Mouse (Mus musculus) cerebellum, adult 8-10 months (tissue): ENCODE measurements around the gene Adcyap1r1.

Experiments
- DNase-seq: peaks from one replicate; pipeline ENCODE4 v3.0.0; 2022

The Adcyap1r1 gene

GRCm38 (mm10) chr6:55504797-55505488 is 53.2 kb downstream of the Adcyap1r1 start:
- DNase-seq, result peak; percentile 69

- DNase-seq, result no peak
Observed at GRCm38 (mm10) chr6:55506519-55506918, 54.7 kb downstream of the Adcyap1r1 start.

DNA sequence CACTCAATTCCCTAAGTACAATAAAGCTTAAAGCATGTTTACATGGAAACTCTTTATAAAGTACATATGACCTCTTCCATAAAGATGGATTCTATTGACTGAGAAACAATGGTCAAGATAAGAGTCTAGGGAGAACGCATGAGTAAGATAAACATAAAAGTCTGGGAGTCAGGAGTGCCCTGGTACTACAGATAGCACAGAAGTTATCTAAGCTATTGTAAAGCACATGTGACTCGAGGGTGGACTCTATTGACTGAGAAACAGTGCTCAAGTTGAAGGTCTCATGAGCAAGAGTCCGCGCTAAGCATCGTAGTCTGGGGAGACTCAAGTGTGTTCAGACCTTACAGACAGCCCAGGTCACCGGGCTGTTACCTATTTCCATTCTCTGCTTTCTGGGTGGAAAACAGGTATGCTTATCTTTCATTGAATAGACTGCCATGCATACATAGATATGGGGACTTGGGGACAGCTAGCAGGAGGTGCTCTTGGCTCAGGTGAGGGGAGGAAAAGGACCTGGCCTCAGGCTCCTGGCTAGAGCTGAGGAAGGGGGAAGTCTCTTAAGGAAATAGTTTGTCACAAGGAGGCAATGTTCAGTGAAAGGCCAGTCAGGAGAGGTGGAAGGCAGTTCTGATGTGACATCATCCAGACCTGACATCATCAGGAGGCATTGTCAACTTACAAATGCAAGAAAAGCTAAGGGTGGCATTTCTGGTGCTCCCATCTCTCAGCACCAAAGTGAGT is 57.5 kb downstream of the Adcyap1r1 start:
- DNase-seq, result no peak

DNA sequence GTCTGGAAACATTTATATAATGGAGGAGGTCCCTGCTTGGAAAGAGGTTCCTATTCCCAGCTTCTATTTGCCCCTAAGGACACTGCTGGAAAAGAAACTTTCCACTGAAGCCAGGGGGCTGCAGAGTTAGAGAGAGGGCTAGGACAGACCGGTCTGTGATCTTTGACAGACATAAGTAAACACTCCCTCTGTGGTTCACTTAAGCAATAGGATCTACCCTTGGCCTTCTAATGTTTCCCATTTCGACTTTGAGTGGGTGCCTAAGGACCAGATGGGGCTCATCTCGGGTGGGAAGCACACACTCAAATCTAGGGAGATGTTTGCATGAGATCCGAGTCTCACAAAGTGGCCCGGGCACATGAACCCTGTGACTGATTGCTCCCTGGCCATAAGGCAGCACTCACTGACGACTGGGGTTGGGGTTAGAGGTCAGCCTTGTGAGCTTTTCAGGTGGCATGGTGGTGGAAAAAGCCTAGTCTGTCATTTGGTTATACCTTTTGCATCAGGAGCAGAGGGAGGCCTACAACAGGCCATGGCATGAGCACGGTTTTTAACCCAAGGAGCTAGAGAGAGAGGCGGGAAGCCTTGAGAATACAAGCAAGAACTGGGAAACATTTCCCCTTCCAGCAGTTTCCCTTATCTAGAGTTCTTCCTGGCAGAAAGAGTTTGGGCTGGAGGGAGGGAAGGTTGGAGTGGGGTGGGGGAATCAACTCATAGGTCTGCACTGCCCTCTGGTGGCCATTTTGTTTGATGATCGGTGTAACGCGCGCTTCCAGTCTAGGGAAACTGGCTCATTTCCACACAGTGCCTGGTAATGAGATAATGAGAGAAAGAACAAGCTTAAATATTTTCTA is 59.7 kb downstream of the Adcyap1r1 start:
- peak; percentile 72 for DNase-seq

DNA sequence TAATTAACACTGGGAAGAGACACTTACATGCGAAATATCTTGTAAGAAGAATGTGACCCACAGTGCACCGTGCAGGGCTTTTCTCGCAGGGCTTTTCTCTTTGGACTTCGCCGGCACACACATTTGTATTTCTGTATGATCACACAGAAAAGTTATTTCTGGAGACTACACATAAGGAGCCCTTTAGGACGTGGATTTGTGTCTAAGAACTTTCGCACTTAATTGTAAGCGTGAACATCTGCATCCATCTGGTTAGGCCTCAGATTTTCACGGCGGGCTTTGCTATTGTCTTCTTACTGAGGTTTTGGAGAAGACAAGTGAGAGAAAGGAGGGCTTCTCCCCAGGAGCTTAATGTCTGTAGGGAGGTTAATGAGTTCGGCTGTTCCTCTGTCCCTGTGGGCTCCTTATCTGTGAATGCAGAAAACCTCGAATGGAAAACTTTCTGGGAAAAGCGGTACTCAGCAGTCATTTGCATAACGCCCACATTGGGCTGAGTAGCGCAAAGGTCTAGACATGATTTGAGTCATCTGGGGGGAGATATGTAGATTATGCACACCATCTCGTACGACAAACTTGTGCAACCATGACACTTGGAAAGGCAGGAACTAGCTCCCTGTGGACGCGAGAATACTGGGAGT is 60.4 kb downstream of the Adcyap1r1 start:
- DNase-seq, result no peak

DNA sequence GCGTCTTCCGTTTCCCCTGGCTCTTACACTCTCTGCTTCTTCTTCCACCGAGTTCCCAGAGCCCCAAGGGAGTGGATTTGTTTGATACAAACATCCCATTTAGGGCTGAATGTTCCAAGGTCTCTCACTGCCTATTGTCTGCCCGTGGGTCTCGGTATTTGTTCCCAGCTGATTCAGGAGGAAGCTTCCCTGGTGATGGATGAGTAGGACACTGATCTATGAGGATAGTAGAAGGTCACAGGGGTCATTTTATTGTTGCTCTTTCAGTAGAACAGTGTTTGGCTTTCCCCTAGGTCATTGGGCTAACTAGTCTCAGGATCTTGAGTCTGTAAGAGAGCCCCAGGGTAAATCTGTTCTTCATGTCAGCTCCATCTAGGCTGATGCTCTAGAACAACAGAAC is 61.7 kb downstream of the Adcyap1r1 start:
- no peak for DNase-seq

- DNase-seq, result peak; percentile 84
Observed at GRCm38 (mm10) chr6:55519605-55520201, 67.9 kb downstream of the Adcyap1r1 start.

DNA sequence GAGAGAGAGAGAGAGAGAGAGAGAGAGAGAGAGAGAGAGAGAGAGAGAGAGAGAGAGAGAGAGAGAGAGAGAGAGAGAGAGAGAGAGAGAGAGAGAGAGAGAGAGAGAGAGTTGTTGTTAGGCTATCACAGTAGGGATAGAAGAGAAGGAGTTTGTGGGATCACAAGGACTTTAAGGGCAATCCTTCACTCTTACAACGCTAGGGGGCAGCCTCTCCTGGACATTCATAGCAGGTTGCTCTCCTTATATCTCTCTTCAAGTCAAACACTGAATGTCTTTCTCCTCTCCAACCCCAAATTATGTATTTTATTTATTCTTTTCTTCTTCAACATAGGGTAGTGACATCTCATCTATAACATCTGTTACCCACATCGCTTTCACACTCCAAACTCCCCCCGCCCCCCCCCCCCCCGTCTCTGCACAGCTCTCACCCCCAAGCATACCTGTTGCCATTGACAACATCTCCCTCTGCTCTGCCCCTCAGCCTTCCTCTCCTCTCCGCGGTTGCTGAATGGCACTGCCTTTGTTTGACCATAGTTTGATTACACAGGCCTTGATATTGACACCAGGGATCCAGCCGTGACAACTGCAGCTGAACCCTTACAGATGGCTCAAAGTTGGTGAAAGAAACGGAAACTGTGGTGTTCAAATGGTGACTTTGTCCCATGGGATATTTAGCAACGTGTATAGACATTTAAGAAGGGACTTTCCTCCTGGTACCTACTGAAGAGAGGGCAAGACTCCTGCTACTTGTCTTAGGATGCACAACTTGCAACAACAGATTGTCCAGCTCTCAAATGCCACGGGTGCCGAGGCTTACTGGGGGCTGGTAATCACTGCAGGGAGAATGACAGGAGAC is 68.7 kb downstream of the Adcyap1r1 start:
- peak; percentile 54 for DNase-seq

GRCm38 (mm10) chr6:55536469-55536868 is 84.7 kb downstream of the Adcyap1r1 start:
- DNase-seq, result no peak

DNA sequence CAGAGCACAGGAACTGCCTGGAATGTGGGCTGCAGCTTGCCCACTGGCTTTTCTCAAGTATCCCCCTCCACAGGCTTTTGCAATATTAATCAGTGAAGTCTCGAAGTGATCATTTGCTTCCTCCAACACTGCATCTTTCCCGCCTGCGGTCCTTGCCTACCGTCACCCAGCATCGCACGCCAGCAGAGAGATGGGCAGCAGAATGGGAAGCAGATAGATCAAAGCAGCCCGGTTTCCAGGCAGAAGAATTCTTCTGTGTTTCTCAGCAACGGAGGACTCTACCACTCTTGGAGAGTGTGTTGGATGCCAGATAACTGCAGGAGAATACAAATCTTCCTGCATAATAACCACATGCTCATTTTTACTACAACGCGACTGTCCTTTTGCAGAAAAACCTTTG is 87.4 kb downstream of the Adcyap1r1 start:
- DNase-seq, result no peak

GRCm38 (mm10) chr6:55542359-55542758 is 90.6 kb downstream of the Adcyap1r1 start:
- DNase-seq, result no peak

- DNase-seq, result no peak
Observed at GRCm38 (mm10) chr6:55543345-55543744, 91.6 kb downstream of the Adcyap1r1 start.

- DNase-seq, result no peak
Observed at GRCm38 (mm10) chr6:55549211-55549610, 97.4 kb downstream of the Adcyap1r1 start.

DNA sequence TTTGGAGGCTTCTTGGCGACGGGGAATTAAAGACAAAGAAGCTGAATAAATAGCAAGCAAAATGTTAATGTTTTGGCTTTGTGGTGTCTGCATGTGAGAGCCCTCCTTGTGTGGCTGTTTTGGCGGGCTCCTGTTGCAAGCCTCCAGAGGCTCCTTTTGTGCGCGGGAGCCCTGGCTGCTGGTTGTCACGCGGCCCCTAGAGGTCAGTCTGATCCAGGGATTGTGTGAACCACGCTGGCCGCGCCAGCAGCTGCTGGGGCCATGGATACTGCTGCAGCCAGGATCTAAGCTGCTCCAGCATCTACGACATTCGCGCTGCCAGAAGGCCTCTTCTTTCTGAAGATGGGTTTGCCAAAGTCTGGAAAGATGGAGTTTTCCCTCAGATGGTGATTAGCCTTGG is 99.1 kb downstream of the Adcyap1r1 start:
- no peak for DNase-seq
